Mouse (Mus musculus): Measurements from ENCODE around the gene Cyp4f16.
"Not testable (repeated sequence)": the region's sequence is repeated elsewhere in the genome, so short reads cannot be mapped to it uniquely, and the experiment has no call there.

Gene Cyp4f16

DNA sequence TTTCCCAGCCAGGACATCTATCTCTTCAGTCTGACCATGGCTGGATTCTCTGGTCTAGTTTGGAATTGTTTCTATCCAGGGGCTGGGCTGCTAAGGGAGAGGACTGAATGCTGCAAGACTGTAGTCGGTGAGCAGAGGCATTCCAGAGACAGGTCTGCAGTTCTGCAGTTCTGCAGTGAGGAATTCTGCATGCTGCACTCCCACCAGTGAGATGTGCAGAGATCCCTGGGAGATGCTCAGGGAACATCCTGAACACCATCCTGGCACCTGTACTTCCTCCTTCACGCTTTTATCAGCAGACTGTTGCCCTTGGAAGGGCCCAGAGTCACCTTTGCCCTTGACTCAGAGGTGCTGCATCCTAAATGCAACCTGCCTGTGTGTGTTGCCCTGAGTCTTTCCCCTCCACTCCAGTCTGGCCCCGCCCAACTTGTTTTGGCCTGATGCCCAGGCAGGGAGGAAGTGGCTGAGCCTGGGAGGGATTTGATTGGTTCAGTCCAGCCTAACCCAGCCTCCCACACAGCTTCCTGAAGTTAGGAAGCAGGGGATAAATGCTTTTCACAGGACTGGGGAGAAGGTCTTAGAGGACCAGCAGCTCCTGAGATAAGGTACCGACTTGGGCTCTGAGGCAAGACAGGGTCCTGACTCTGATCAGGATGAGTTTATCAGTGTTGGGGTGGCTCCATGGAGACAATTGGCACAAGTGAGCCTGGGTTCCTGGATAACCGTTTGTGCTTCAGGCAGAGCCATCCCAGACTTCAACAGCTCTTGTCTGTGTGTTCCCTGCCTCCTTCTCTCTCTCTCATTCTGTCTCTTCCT is at the start of gene Cyp4f16:
Gene Cyp4f16 (plus strand): TSS at position 508 of the 816 bp plus-strand sequence.
- peak; percentile 34 to 47 for DNase-seq (ENCODE audit: low spot score in 2 of 2)

DNA sequence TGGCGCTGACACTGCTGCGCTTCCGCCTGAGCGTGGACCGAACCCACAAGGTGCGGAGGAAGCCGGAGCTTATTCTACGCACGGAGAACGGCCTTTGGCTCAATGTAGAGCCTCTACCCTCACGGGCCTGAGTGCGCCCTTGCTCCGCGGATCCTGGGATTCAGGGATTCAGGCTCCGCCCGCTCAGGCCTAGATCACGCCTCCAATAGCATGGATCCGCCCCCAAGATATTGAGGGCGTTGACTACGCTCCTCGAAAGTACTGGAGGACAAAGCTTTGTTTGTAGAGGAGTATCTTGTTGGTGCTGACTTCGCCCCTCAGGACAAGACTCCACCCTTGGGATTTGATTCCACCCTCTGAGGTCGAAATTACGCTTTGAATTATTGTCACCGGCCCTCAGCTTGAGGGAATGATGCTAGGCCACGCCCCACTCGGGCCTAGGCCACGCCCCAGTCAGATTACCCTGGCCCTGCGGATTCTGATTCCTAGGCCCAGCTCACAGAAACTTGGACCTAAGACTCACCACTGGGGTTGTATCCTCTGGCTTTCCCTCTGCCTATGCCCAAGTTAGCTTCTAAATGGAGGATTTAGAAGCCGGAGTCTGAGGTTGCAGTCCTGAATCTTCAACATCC is 43.9 kb upstream of the Cyp4f16 start:
- DNase-seq (ENCODE audit: low spot score in 2 of 2) = no peak

DNA sequence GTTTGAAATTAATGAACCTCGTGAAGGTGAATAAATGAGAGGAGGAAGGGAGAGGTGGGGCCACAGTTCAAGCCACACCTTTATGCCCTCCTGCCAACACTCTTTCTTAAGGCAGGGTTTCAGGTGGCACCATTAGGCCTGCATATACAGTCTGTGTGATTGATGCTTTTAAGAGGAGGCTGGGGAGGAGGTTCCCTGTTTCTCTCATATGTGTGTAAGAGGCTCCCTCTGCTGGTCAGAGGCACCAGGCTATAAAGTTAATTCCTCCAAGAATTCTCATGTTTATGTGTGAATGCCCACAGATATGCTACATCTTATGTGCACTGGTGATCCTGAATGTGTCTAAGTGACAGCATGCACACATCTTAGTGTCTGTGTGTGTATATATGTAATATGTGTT is 41.8 kb upstream of the Cyp4f16 start:
- DNase-seq (ENCODE audit: low spot score in 2 of 2) = peak in 1 of 2 experiments; percentile 40

DNA sequence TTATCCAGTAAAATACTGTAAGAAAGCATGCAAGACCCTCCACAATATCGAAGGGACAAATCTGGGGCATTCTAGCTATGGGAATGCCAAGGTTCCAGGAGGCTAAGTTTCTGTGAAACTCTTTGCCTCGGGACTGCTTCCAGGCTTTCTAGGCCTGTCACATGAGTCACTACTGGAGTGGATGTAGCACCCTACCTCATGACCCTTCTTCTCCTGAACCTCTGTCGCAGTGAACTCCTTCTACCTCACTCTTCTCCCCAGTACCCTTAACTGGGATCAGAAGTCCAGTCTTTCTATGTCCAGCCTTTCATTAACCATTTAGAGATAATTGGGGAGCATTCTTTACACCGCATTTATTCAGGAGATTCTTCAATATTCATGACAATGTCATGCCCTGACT is 35.8 kb upstream of the Cyp4f16 start:
- DNase-seq (ENCODE audit: low spot score in 2 of 2) = not testable (repeated sequence)

DNA sequence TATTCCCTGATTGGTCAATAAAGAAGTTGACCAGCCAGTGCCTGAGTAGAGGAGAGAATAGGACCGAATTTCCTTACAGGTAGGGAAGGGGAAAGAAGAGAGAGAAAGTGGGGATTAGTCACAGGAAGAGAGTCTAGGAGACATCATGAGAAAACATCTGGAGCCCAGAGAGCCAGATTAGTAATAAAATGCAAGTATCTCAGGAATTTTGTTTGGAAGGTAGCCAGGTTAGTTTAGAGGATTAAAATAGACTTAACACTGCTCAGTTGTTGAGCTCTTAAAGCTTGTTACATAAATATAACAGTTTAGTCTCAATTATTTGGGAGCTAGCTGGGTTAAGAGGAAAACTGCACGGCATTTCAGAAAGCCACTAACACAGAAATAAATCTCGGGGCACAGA is 35.3 kb upstream of the Cyp4f16 start:
- no peak for DNase-seq (ENCODE audit: low spot score in 2 of 2)

DNA sequence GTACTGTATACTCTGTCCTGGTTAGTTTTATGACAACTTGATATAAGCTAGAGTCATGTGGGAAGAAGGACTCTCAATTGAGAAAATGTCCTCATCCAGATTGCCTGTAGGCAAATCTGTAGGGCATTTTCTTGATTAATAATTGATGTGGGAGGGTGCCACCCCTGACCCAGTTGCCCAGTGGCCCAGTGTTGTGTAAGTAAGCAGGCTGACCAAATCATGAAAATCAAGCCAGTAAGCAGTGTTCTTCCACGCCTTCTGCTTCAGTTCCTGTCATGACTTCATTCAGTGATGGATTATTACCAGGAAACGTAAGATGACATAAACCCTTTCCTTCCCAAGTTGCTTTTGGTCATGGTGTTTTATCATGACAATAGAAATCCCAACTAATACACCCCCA is 33.2 kb upstream of the Cyp4f16 start:
- DNase-seq (ENCODE audit: low spot score in 2 of 2) = no peak

DNA sequence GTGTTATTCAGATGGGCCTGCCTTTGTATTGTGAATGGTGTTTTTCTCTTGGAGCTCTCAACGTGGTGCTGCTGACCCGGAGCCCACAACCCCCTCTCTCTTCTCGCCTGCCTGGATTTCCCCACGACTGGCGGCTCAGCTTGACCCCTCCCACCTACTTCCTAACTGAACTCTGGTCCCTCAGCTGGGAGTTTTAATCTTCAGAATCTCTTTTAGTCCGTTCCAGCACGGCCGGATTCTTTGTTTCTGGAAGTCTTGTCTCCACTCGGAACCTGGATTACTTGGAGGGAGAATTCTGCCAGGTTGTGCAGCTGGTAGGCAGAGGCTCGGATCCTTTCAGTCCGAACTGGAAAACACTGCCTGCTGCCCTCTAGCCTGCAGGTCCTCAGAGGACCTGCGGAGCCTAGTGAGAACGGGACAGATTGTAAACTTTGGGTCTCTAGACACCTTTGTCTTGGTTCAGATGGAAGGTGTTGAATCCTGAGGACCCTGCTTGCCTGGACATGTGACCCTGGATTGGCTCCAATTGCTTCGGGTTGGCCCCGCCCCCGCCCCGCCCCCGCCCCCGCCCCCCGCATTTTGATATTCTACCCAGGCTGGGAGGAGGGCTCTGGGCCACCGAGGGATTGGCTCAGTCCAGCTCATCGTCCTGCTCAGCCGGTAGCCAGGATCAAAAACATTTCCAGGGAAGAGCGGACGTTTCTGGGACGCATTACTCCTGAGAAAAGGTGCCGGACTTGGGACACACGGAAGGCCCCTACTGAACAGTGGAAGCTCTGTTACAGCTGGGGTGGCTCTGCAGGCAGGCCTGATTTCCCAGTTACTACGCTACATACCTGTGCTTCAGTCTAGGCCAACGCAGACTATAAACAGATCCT is 30.3 kb upstream of the Cyp4f16 start, which contains the start of gene Cyp4f17:
Gene Cyp4f17 (plus strand): TSS at position 200 of the 878 bp plus-strand sequence.
- no peak for DNase-seq (ENCODE audit: low spot score in 2 of 2)

DNA sequence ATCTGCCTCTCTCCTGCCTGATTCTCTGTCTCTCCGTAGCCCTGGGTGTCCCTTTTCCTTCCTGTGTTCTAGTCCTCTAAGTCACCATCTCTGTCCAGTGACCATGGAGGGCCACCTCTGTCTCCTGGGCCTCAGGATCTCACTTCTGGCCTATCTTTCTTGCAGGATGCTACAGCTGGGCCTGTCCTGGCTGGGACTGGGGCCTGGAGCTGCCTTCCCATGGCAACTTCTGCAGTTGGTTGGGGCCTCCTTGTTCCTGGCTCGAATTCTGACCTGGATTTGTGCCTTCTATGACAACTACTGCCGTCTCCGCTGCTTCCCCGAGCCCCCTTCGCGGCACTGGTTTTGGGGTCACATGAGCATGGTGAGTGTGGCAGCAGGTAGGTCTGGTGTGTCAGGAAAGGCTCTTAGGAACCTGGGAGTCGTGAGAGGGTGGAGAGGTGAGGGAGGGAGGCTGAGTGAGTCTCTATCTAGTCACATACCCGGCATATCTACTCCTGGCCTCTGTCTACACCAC is 29.6 kb upstream of the Cyp4f16 start:
- DNase-seq (ENCODE audit: low spot score in 2 of 2) = no peak

DNA sequence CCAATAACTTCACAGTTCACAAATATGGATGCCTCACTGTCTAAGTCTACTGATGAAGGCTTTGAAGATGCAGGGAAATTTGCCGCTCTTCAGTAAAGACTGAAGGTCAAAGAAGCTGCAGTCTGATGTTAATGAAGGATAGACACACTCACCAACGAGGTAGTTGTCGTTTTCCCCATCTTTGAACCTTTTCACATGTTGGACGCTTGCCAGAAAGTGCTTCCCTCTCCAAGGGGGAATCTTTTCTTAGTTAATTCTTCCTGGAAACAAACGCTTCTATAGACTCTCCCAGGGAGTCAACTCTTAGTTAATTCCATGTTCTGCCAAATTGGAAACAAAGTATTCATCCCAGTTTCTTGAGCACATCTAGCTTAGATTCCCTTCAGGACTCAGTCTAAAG is 20.2 kb upstream of the Cyp4f16 start:
- no peak for DNase-seq (ENCODE audit: low spot score in 2 of 2)

DNA sequence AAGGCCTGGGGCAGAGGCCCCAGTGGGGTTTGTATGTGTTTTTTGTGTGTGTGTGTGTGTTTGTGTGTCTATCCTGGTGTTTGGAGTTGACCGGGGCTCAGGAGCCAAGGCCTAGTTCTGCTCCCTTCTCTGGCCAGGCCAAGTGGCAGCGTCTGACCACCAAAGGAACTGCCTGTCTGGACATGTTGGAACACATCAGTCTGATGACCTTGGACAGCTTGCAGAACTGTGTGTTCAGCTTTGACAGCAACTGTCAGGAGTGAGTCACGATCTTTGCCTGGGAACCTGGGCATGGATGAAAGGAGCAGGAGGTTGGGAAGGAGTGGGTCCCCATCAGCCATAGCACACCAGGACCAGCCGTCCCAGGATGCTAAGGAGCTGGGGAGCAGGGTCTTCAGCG is 14.4 kb upstream of the Cyp4f16 start:
- DNase-seq (ENCODE audit: low spot score in 2 of 2) = no peak

DNA sequence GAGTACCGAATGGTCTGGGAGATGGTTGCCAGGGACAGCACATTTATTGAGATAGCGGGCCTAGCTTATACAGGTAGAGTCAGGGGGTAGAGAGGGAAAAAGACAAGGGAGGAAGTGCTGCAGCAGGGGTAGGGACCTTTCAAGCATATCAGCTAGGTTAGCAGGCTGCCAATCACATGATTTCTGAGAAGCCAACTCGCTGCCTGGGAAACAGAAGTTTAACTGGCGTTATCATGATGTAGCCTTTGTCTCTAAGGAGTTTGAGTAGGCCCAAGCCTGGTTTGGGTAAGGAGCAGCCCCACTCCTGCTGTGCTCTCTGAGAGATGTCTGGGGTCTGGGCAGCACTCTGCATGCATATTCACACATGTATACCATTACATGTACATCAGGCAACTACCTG is 14.0 kb upstream of the Cyp4f16 start:
- DNase-seq (ENCODE audit: low spot score in 2 of 2) = no peak

DNA sequence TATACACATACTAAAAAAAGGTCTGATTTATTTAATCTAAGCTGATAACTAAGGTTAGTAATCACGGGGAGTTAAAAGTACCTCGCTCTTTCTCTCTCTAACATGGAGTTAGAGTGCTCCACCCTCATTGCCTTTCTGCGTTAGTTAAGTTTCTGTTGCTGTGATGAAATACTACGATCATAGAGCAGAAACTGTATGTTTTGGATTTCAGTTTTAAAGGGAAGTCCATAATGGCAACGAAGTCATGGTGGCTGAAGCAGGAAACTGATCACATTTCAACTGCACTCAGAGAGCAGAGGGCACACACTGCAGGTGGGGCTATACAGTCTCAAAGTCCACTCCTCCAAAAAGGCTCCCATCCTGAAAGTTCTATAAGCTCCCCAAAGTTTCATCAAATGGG is 13.5 kb upstream of the Cyp4f16 start:
- no peak for DNase-seq (ENCODE audit: low spot score in 2 of 2)

DNA sequence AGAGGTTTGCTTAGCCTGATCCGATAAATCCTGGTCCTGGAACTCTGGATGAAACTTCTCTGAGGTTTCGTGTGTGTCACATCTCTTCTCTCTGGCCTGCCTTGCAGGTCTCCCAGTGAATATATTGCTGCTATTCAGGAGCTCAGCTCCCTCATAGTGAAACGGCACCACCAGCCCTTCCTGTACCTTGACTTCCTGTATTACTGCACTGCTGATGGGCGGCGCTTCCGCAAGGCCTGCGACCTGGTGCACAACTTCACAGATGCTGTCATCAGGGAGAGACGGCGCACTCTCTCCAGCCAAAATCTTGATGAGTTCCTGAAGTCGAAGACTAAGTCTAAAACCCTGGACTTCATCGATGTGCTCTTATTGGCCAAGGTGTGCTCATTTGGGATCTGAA is 12.5 kb upstream of the Cyp4f16 start:
- DNase-seq (ENCODE audit: low spot score in 2 of 2) = no peak

DNA sequence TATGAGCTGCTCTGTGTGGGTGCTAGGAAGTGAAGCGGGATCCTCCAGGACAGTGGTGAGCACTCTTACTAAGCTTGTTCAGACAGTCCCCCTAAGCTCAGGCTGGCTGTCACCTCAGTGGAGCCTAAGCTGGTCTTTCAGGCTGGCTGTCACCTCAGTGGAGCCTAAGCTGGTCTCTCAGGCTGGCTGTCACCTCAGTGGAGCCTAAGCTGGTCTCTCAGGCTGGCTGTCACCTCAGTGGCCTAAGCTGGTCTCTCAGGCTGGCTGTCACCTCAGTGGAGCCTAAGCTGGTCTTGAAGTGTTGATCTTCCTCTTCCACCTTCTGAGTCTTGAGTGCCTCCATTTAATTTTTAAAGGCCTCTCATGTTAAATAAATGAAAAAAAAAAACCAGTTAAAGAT is 10.0 kb upstream of the Cyp4f16 start:
- not testable (repeated sequence) for DNase-seq (ENCODE audit: low spot score in 2 of 2)

DNA sequence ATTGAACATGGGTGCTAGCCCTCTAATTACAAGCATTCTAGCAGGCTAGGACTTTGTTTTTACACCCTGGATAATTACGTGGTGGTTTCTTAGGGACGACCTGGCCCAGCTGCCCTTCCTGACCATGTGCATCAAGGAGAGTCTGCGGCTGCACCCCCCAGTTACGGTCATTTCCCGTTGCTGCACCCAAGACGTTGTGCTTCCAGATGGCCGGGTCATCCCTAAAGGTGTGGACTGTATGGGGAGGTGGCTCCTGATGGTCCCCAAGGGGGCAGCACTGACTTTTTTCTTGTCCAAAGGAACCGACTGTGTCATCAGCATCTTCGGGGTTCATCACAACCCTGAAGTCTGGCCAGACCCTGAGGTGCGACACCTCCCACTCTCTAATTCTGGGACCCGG is 8.6 kb upstream of the Cyp4f16 start:
- no peak for DNase-seq (ENCODE audit: low spot score in 2 of 2)

DNA sequence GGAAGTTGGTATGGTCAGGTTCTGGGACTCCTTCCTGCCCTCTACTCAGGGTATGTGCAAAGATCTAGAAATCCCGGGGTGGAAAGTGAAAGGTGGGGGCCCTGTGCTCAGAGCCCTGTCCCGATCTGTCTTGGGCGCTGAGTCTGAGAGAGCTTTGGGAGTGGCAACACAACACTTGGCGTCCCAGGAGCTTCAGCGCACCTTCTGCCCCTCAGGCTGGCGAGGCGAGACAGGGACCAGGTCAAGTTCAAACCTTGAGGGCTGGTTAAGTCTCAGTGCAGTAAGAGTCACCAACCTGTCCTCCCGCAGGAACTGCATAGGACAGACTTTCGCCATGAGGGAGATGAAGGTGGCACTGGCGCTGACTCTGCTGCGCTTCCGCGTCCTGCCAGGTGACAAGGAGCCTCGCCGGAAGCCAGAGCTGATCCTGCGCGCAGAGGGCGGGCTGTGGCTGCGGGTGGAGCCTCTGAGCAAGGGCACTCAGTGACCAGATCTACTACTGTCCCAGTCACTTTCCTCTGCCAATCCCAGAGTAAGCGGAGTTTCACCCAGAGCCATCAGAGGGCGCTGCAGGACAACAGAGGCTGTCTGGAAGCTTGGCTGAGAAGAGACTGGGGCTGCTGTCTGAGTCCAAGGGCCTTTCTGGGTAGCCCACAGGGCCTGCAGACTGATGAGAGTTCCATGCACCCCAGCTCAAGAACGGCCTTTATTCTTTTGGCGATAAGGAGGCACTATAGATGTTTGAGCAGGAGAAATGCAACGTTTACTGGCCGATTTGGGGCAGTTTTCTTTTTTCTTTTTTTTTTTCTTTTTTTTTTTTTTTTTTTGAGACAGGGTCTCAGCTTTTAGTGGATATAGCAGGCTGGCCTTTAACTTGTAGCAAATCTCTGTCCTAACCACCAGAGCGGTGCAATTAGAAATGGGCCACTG is 7.7 kb upstream of the Cyp4f16 start:
- DNase-seq (ENCODE audit: low spot score in 2 of 2) = peak; percentile 72 to 79

DNA sequence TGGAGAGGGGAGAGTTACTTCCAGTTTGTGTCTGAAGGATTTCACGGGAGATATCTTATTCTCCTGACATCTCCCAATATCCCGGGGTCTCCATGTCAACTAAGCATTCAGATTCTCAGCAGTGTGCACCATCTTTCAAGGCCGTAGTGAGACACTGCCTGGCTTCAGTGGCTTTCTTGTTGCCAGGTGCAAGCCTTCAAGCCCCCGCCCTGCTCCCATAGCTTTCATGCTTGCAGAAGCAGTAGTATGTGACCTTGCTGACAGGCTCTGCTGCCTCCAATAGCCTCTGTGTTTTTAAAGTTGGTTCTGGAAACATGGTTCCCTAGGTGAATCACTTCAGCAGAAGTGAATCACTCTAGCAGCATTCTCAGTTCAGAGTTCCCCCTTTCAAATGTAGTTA is 4.0 kb upstream of the Cyp4f16 start:
- not testable (repeated sequence) for DNase-seq (ENCODE audit: low spot score in 2 of 2)

DNA sequence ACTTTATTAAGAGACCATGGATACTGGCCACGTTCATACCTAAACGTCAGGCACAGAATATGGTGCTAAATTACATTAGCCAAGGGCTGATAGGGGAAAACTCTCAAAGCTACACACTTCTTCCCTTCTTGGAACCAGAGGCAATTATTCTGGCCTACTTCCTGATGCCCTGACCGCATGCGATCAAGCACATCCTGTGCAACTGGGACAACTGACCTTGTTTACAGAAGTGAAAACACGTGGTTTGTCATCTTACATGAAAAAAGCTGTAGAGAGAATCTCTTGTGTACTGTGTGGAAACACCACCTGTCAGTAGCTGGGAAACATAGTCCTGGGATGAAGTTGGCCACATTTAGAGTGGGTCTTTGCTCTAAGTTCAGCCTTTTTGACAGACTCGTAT is 2.3 kb upstream of the Cyp4f16 start:
- DNase-seq (ENCODE audit: low spot score in 2 of 2) = no peak

DNA sequence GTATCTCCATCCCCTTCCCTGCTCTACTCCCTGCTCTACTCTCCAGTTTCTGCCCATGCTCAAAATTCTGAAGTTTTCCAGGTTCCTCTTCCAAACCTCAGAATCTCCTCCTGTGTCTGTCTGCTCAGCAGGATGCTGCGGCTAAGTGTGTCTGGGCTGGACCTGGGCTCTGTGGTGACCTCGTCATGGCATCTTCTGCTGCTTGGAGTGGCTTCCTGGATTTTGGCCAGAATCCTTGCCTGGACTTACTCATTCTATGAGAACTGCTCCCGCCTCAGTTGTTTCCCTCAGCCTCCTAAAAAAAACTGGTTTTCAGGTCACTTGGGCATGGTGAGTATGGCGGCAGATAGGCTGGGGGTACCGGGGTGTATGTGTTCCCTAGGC is 501 bp downstream of the Cyp4f16 start:
- no peak for DNase-seq (ENCODE audit: low spot score in 2 of 2)

DNA sequence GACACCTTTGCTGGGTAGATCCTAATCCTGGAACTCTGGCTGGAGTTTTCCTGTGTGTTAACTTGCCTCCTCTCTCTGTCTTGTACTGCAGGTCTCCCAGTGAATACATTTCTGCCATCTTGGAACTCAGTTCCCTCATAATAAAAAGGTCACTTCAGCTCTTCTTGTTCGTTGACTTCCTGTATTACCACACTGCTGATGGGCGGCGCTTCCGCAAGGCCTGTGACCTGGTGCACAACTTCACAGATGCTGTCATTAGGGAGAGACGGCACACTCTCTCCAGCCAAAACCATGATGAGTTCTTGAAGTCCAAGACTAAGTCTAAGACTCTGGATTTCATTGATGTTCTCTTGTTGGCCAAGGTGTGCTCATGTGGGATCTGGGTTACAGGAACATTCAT is 8.4 kb downstream of the Cyp4f16 start:
- not testable (repeated sequence) for DNase-seq (ENCODE audit: low spot score in 2 of 2)

DNA sequence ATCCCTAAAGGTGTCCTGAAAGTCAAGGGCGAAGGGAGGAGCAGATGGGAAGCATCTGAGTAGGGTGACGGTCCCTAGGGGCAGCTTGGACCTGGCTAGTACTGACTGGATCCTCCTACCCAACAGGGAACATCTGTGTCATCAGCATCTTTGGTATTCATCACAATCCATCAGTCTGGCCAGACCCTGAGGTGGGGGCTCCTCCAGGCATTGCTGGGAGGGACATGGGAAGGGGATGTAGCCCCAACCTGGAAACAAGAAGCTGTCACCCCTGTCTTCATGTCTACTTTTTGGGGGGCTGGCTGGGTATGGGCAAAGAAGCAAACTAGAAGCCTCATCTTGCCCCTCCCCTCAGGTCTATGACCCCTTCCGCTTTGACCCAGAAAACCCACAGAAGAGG is 14.0 kb downstream of the Cyp4f16 start:
- DNase-seq (ENCODE audit: low spot score in 2 of 2) = not testable (repeated sequence)

Data from spleen, postnatal 14 days (tissue).